Mouse (Mus musculus) stomach, postnatal 0 days (tissue): ENCODE measurements around the gene Yipf3.

Experiments used
- CTCF ChIP-seq: IDR thresholded peaks from 2 replicates; pipeline ENCODE4 v1.5.1; 2016; ENCODE audit warnings: antibody characterized with exemption, low read depth, mild to moderate bottlenecking, moderate library complexity
- EP300 ChIP-seq: optimal IDR thresholded peaks from 2 replicates; pipeline ENCODE3; 2016; ENCODE audit warnings: antibody characterized with exemption

DNA sequence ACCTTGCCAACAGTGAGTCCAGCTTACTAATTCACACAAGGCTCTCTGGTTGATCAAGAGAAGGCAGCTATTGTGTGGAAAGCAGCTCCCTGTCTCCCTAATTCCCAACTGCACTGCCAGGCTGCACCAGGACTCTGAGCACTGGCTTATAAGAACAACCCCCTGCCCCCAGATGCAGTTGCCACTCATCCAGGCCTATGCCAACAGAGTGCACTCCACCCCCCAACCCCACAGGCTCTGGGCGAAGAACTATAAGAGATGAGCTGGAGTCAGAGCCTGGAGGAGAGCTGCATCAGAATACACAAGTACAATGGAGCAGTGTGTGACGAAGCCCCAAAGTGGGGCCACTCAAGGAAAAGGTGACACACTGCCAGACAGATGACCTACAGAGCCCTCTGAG is 24.2 kb downstream of the Yipf3 start:
- TF ChIP-seq EP300, result no peak
- TF ChIP-seq CTCF, result no peak
